Mouse (Mus musculus) R1 (cell line): ENCODE results near the gene Cmas.

Experiments
- DNase-seq: peaks from one replicate; pipeline ENCODE4 v3.0.0-alpha.2; 2018; ENCODE audit warnings: low read depth, low spot score

The Cmas gene

DNA sequence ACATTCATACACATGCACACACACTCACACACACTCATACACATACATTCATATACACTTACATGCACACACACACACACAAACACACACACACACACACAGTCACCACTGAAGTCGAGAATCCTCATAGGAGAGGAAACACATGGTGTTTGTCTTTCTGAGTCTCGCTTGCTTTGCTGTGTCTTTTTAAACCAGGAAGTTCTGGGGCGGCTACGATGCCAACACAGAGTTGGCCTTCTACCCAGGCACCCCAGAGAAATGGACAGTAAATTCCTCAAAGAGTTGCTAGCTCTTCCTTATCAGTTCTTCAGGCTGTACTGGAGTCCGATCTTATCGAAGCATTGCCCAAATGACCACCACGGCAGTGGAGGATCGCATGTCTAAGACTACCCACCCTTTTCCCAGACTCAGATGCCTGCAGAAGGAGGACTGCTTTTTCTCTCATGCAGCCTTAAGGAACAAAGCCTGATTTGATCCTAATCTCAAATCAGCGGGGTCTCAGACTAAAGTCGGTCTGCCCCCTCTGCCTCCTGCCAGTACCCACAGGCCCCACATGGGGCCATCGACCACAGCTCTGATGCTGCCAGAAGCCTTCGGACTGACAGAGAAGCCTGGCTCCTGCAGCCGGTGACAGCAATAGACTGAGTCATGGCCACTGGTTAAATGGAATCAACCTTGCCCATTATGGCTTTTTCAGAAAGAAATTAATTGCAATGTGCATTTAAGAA, 35.9 kb downstream of the Cmas start:
- DNase-seq = no peak

DNA sequence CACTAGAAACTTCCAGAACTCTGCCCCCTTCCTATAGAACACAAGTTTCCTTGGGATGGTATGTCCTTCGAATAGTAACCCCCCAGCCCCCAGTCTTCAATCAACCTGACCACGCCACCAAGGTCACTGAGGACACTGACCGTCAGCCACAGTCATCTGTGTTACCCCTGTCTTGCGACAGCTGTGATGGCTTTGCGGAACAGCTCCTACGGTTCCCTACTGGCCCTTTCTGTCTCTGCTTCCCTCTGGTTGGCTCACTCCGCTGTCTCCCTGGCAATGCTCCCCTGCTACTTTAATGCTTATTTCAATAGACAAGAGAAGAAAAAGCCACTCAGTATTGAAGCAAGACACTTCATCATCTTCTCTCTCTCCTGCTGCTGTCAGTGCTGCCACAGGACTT, 37.0 kb downstream of the Cmas start:
- DNase-seq = no peak

DNA sequence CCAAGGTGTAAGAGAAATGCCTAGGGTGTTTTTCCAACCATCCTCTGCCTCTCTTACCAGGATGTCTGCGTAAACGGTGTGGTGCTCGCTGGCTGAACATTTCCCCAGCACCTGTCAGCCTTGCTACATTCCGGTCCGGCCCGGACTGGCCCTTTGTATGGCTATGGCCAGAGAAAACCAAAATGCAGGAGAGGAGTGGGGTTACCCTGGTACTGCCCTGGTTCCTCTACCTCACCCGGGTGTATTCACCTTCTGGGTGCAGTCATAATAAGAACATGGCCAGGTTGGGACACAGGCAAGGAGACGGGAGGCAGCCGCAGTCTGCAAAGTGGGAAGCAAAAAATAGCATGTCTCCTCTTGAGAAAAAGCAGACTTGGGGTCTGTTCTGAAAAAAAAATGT, 38.6 kb downstream of the Cmas start:
- DNase-seq = no peak

DNA sequence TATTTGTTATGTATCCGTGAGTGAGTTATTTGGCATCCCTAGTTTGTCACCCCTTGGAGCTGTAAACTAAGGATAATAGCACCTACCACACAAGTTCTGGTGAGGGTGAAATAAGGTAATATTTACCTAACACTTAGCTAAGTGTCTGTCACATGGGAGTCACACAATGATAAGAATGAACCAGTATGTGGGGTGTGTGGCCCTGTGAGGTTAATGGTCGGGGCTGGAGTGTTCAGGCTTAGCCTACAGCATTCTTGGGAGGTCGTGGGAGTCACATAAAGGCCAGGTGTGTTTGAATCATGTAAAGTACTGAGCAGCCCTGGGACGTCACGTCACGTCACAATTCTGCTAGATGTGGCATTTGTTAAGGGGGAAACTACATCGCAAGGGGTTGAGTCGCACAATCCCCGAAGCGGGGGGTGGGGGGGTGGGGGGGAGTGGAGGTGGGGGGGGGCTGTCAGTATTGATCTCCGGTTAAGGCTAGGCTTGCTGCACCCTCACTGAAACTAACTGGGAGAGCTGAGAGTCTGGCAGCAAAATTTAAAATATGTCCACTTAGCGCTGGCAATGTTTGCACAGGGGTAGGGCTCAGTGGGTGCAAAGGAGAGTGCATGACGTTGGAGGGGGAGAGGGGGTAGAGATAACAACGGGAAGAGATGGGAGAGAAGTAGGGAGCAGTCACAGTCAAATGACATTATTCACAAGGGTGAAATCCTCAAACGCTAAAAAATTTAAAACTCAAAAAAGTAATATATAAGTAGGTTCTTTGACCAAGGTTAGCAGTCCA, 39.4 kb downstream of the Cmas start:
- DNase-seq = no peak

DNA sequence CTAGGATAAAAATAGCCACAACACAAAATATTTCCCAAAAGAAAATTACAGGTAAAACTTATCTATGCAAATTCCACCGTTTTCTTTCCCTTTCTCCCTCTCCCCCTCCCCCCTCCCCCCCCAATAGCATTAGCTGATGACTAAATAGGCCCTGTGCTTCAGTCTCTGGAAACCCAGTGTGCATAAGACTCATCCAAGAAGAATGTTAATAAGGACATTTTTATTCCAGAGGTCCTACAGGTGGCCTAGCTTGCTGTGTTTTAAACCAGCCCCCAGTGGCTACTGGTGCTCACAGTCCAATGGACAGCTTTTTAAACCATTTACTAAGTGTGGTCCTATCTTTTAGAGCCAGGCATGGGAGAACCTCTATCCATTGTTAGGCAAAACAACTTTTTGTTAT, 41.5 kb downstream of the Cmas start:
- no peak for DNase-seq

DNA sequence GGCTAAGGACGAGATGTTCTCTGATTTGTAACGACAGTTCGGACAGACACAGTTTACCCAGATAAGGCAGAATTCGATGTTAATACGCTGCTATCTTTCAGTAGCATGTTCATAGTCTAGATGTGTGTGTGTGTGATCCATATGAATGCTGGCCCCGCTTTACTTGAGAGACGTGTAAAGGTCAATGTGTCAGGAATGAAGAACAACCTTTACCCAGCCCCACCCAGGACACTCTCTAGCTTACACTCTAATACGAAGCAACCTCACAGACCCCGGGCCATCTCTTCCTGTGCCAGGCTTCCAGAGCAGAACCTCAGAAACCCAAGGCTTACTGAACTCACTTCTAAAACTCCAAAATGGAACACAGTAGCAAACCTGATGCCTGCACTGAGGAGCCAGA, 42.4 kb downstream of the Cmas start:
- DNase-seq = no peak

DNA sequence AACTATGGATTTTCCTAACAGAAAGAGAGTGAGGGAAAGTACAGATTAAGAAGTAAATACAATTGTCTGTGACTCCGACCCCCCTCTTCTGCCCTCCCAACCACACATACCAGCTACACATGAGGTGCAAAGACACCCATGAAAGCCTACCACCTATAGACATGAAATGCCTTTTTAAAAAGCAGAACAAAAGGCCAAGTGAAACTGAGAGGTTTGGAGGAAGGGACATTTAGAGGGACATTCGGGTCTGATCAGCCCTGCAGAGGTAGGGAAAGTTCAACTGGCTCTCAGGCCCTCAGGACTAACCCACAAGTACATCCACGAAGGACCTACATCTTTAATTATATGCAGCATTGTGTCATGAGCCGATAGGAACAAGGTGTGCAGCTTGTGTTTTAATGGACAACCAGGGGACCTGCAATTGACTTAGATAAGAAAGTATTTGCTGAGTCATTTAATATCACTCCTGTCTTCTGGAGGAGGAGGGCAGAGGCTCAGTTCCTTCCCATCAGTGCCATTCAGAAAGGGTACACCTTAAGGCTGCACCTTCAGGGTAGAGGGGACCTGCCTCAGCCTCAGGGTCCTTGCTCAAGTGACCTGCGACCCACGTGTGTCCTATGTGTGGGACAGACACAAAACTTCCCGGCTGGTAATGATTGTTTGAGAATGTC, 43.4 kb downstream of the Cmas start:
- no peak for DNase-seq

DNA sequence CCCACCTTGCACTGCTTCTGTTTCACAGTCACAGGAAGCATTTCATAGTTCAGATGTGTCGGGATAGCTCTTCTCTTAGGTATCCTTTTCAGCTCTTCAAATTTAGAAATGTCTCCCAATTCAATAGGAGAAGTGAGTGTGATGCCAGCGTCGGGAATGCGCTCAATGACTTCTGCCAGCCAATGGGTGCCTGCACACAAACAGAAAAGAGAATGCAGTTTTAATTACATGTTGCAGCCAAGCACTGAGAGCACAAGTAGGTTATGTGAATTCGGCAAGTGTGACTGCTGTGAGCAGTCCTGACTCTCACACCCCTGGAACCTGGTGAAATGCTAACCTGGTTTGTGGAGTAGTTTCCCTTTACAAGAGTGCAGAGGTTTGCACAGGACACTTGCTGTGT, 45.2 kb downstream of the Cmas start:
- DNase-seq = no peak

DNA sequence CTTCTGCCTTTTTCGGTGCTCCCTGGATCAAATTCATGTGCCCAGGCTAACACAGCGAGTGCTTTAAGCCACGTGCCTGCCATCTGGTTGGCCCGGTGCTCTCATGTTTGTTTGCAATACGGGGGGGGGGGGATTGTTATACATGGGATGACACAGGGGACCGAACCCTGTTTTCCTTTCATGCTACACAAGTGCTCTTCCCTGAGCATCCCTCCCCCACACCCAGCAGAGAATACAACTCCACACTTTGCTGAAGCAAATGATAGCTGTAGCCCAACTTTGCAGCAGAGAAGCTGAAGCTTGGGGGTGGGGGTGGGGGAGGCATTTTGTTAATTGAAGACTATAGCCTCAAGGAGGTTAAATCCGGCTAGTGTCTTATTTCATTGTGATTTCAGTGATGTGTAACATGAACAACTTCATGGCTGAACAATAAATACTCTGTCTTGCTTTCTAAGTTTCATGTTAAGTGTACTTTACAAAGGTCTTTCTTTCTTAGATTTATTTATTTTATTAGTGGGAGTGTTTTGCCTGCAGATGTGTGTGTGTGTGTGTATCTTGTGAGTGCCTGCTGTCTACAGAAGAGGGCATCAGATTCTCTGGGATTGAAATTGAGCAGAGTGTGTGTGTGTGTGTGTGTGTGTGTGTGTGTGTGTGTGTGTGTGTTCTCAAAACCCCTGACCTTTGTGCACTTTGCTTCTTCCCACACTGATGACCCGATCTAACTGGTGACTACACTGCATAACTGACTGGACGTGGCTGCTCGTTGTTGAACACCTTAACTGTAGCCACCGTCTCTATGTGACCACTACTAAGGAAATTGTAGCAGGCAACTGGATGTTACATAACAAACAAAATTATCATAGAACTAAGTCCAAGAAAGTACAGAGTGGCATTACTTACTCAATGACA, 46.4 kb downstream of the Cmas start:
- no peak for DNase-seq

DNA sequence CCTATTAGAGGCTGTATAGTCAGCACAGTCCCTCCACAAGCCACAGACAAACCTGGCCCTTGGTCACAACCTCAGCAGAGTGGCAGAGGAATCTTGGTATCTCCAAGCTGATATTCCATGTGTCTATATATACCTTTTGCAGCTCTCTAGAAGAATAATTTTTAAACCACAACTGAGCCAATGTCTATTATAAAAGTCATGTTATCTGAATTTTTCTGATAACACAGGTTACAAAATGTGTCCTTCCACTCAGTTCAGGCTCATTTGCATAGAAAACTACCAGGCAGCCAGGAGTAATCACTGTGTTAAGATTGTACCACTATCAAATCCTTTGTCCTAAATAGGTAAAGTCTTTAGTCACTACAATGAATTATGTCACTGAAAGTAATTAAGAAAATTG, 47.9 kb downstream of the Cmas start, which contains the start of gene Sult6b2:
Sult6b2 (minus strand) TSS at position 101 of the 400 bp plus-strand sequence.
- no peak for DNase-seq

DNA sequence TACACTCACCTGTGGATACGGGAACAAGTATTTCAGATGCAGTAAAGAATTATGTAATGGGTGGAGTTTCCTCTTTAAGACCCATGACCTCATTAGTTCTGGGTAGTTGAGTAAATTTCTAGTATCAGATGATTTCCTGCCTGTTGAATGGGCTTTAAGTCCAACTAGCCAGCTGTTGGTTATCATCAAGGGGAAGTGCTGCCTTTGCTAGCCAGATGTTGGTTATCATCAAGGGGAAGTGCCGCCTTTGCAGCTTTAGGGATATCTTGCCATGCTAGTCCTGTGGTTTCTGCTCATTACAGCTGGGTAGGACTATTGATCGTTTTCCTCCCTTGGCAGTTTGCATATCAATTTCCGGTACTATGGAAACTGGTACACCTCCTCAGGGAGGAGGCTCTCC, 49.8 kb downstream of the Cmas start:
- no peak for DNase-seq

DNA sequence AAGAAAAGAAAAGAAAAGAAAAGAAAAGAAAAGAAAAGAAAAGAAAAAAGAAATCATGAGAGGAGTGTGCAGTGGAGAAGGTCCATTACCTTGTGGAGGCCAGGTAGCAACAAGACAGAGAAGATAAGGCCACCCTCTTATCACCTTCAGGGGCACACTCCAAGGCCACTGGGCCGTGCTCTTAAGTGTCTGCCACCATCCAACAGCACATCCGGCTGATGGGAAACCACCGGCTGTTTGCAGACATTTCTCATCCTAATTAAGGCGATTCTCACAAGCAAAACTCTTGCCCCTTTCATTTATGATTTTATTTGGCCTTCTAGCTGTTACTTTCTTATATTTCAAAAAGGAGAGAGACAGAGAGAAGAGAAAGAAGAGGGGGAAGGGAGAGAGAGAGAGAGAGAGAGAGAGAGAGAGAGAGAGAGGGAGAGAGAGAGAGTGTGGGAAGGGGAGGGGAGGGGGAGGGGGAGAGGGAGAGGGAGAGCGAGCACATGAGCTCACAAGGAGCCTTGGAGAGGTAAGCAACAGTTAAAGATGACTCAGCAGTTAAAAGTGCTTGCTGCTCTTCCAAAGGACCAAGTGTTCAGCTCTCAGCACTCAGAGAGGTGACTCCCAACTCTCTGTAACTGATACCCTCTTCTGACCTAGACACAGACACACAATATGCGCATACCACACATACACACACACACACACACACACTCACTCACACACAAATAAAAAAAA, 53.0 kb downstream of the Cmas start:
- DNase-seq = peak; percentile 62

DNA sequence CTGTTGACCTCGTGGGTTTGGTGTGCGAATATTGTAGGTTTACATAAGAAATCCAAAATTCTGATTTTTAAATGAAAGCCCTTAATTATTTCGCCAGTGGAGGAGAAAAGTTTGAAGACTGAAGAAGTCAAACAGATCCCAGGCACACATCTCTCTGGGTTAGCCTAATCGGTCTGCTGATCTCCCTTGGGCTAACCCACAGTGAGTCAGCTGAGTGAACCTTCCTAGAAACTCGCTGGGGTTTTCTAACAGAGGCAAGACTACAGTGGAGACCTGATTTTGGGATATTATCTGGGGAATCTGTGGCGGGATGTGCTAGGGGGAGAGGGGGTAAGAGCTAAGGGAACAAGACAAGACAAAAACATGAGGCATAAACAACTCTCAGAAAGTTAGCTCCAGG, 53.8 kb downstream of the Cmas start:
- no peak for DNase-seq

DNA sequence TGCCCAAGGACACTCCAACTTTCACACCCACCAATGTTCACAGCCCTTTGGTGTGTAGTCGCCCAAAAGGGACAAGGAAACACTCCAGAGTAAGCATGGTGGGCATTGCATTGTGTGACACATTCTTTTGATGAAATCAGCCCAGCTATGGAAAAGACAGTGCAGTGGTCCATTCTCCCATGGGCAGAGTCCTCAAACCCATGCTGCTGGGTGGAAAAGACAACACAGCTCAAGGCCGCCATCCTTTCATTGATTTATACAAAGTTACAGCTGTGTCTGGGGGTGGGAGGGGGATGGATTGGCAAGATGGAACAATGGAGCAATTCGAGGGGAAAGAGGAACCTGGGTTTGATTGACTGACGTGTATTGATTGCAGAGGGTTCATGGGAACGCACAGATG, 56.5 kb downstream of the Cmas start:
- DNase-seq = no peak

DNA sequence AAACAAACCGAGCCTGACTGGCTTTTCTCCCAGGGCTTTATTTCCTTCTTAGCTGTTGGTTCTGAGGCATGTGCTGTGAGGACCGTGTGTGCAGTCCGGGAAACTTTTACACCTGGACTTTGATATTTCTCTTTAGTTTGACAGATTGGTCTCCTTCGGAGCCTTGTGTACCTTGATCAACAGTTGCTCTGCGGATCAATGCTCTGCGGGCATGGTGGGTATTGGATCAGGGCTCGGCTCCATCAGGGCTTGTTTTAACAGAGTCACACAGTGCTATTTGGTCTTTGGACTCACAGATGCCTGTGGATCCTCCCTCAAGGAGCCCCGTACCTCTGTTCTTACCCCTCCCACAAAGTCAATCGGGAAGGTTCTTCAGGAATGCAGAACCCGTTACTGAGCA, 57.5 kb downstream of the Cmas start:
- no peak for DNase-seq

DNA sequence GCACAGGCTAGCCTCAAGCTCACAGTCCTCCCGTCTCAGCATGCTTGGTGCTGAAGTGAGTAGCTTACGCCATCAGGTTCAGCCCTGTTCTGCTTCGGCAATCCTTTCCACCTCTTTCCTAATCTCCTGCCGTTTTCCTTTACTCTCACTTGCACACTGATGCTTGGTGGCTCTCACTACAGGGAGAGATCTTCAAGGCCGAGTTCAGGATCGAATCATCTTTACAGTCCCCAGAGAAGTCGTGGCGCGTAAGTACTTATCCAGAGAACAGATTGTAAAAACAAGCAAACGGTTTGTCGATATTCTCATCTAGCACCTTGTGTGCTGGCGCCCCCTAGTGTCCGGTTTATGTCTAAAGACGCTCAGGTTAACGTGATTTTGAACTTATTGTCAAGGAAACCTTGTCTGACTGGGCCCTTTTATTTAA, 58.0 kb downstream of the Cmas start:
- DNase-seq = peak; percentile 94

DNA sequence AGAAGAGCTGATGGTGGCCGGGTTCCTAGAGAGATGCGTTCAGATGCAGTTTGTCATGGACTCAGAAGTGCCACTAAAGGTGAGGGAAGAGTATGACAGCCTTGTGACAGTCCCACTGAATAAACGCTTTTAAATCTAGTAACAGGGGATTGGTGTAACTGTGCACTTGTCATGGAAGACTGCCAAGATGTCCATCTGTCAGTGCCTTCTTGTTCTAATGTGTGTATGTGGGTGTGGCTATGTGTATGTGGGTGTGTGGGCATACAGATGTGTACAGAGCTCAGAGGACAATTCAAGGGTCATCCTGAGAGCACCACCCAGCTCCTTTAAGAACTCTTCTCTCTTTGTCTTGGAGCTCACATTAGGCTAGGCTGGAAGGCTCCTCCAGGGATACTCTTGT, 59.0 kb downstream of the Cmas start:
- no peak for DNase-seq

DNA sequence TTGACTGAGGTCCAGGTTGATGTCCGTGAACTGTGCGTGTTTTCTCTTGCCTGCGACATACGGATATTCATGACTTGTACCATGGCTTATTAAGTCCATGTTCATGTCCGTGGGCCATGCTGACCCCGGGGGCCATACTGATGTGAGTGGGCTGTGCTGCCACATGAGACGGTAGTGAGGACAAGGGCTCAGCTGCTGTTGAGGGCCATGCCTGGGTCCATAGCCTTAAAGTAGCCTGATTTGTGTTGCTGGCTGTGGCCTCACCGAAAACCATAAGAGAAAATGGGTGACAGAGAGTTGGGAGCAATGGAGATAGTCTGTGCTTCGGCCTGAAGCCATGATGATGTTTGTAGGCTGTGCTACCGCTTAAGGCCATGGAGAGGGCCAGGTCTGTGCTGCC, 61.8 kb downstream of the Cmas start:
- no peak for DNase-seq

DNA sequence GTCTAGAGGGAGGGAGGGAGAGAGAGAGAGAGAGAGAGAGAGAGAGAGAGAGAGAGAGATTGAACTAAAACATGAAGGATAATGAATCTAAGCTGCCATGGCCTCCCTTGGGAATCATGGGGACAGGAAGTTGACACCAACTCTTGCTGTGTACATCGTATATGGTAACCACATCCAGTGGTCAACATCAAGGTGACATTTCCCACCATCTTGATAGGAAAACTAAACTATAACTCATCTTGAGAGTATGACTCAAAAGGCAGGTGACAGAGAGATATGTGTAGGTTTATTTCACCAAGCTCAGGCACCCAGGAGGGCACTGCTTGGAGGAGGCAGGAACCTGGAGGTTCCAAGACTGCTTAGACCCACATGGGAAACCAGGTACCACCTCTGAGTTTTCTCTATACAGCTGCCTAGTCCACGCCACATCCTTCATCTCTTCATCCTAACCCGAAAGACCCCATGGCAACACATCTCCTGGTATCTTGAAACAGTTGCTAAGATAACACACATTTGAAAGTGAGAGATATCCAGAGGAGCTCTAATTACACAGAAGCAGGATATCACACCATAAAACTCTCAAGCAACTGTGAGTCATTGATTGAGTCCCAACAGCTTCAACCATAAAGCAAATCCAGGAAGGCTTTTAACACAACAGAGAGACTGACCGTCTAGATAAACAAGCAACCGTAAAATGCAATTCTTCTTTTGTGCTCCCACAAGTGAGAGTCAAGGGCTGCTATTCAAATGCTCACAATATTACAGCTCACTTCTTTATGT, 66.7 kb downstream of the Cmas start:
- DNase-seq = no peak
